Mouse (Mus musculus) CH12.LX (cell line): ENCODE data around the gene Mon1a. TPM values are rescaled to one million over a fixed set of nuclear protein-coding genes. Genes with fewer than 3 reads are reported as not detected.
A peak's percentile ranks its signal among the peaks of the same experiment; 100 is the strongest.

Experiments used
- DNase-seq: peaks from one replicate; pipeline ENCODE4 v3.0.0-alpha.2; 2013; ENCODE audit errors: extremely low read depth
- H3K27ac ChIP-seq: 2 replicates; pipeline ENCODE4 v1.5.1; 2012; ENCODE audit warnings: low read depth, mild to moderate bottlenecking, control low read depth, moderate library complexity; ENCODE audit not compliant: insufficient read depth
- H3K27me3 ChIP-seq: replicated peaks from 2 replicates; pipeline ENCODE3; 2012; ENCODE audit warnings: inconsistent platforms
- H3K36me3 ChIP-seq, 2 experiments: replicated peaks in 1 of 2; 2 replicates each; pipeline versions ENCODE3 to v1.6.1; 2012; ENCODE audit warnings: inconsistent platforms in 1 of 2, low read length in 1 of 2, mild to moderate bottlenecking in 1 of 2, mixed read lengths in 1 of 2, moderate library complexity in 1 of 2; ENCODE audit not compliant: control insufficient read depth in 1 of 2, insufficient read depth in 1 of 2
- H3K4me1 ChIP-seq, 2 experiments: 2 replicates each; pipeline ENCODE4 v1.6.1; 2012; ENCODE audit warnings: inconsistent platforms in 1 of 2, moderate library complexity in 1 of 2; ENCODE audit not compliant: insufficient read depth in 2 of 2, control insufficient read depth in 1 of 2
- H3K4me2 ChIP-seq: 2 replicates; pipeline ENCODE4 v1.6.1; 2012; ENCODE audit warnings: low read depth, mild to moderate bottlenecking, control low read depth; ENCODE audit not compliant: poor library complexity, insufficient read depth, severe bottlenecking
- H3K4me3 ChIP-seq, 3 experiments: fragments of 150-350 bp in 1 of 3; sonication (generic) in 1 of 3; replicated peaks in 1 of 3; 2 replicates each; pipeline versions ENCODE3 to v1.5.1; 2011 to 2012; ENCODE audit warnings: low read depth in 2 of 3, low read length in 2 of 3, mild to moderate bottlenecking in 2 of 3, moderate library complexity in 2 of 3, control low read depth in 1 of 3, improper control_type of control experiment in 1 of 3, inconsistent platforms in 1 of 3, mixed read lengths in 1 of 3; ENCODE audit not compliant: poor library complexity in 1 of 3
- H3K79me2 ChIP-seq: replicated peaks from 2 replicates; pipeline ENCODE4 v1.6.1; 2012; ENCODE audit warnings: mild to moderate bottlenecking, moderate library complexity; ENCODE audit not compliant: control insufficient read depth, poor library complexity, insufficient read depth, severe bottlenecking; ENCODE audit errors: extremely low read depth
- H3K9ac ChIP-seq: 2 replicates; pipeline ENCODE4 v1.6.1; 2012; ENCODE audit warnings: low read depth, mild to moderate bottlenecking, control low read depth, moderate library complexity; ENCODE audit not compliant: insufficient read depth
- H3K9me3 ChIP-seq: replicated peaks from 2 replicates; pipeline ENCODE3; 2012; ENCODE audit warnings: low read length, inconsistent platforms, mixed read lengths
- BHLHE40 ChIP-seq: IDR thresholded peaks from 2 replicates; pipeline ENCODE4 v1.6.1; 2011; ENCODE audit warnings: mild to moderate bottlenecking, low read depth, low read length, improper control_type of control experiment
- CHD1 ChIP-seq: IDR thresholded peaks from 2 replicates; pipeline ENCODE4 v1.6.1; 2012; ENCODE audit warnings: low read depth, low read length, improper control_type of control experiment, inconsistent platforms
- CTCF ChIP-seq, 2 experiments: IDR thresholded peaks in 1 of 2; conservative IDR thresholded peaks in 1 of 2; 2 replicates each; pipeline ENCODE4 v1.5.1; 2011 to 2012; ENCODE audit warnings: low read depth in 2 of 2, low read length in 2 of 2, improper control_type of control experiment in 1 of 2, inconsistent platforms in 1 of 2, mild to moderate bottlenecking in 1 of 2, moderate library complexity in 1 of 2
- ELF1 ChIP-seq: IDR thresholded peaks from 2 replicates; pipeline ENCODE4 v1.6.1; 2014; ENCODE audit warnings: low read depth, mild to moderate bottlenecking, inconsistent platforms, low read length, improper control_type of control experiment
- GABPA ChIP-seq: IDR thresholded peaks from 2 replicates; pipeline ENCODE4 v1.6.1; 2012; ENCODE audit warnings: low read depth, low read length, improper control_type of control experiment, inconsistent platforms; ENCODE audit not compliant: insufficient replicate concordance
- HCFC1 ChIP-seq: IDR thresholded peaks from 2 replicates; pipeline ENCODE4 v1.6.1; 2012; ENCODE audit warnings: low read depth, mild to moderate bottlenecking, inconsistent platforms, low read length, improper control_type of control experiment
- JUN ChIP-seq: IDR thresholded peaks from 2 replicates; pipeline ENCODE4 v1.6.1; 2011; ENCODE audit warnings: low read depth, mild to moderate bottlenecking, low read length, improper control_type of control experiment, moderate library complexity; ENCODE audit not compliant: insufficient read depth
- KAT2A ChIP-seq: IDR thresholded peaks from 2 replicates; pipeline ENCODE4 v1.6.1; 2012; ENCODE audit warnings: low read length, improper control_type of control experiment, inconsistent platforms; ENCODE audit not compliant: insufficient replicate concordance
- MAX ChIP-seq: IDR thresholded peaks from 2 replicates; pipeline ENCODE4 v1.6.1; 2011; ENCODE audit warnings: low read length, improper control_type of control experiment
- MAZ ChIP-seq: IDR thresholded peaks from 2 replicates; pipeline ENCODE4 v1.6.1; 2012; ENCODE audit warnings: low read depth, mild to moderate bottlenecking, inconsistent platforms, low read length, improper control_type of control experiment, moderate library complexity
- MYC ChIP-seq: IDR thresholded peaks from 2 replicates; pipeline ENCODE4 v1.6.1; 2011; ENCODE audit warnings: low read depth, mild to moderate bottlenecking, improper control_type of control experiment, low read length
- NELFE ChIP-seq: IDR thresholded peaks from 2 replicates; pipeline ENCODE4 v1.6.1; 2011; ENCODE audit warnings: low read depth, low read length, improper control_type of control experiment
- POLR2A ChIP-seq: IDR thresholded peaks from 2 replicates; pipeline ENCODE4 v1.6.1; 2011; ENCODE audit warnings: low read depth, mild to moderate bottlenecking, improper control_type of control experiment, low read length
- RAD21 ChIP-seq: IDR thresholded peaks from 2 replicates; pipeline ENCODE4 v1.6.1; 2011; ENCODE audit warnings: low read depth, mild to moderate bottlenecking, low read length, improper control_type of control experiment, moderate library complexity
- RCOR1 ChIP-seq: conservative IDR thresholded peaks from 2 replicates; pipeline ENCODE4 v1.6.1; 2012; ENCODE audit warnings: low read depth, mild to moderate bottlenecking, inconsistent platforms, low read length, improper control_type of control experiment
- SMC3 ChIP-seq: IDR thresholded peaks from 2 replicates; pipeline ENCODE4 v1.6.1; 2011; ENCODE audit warnings: low read depth, low read length, improper control_type of control experiment
- TBP ChIP-seq: conservative IDR thresholded peaks from 2 replicates; pipeline ENCODE4 v1.6.1; 2011; ENCODE audit warnings: low read depth, low read length, improper control_type of control experiment
- TCF12 ChIP-seq: IDR thresholded peaks from 2 replicates; pipeline ENCODE4 v1.6.1; 2014; ENCODE audit warnings: low read depth, mild to moderate bottlenecking, inconsistent platforms, low read length, improper control_type of control experiment
- ZKSCAN1 ChIP-seq: IDR thresholded peaks from 2 replicates; pipeline ENCODE4 v1.6.1; 2012; ENCODE audit warnings: low read depth, inconsistent platforms, low read length, improper control_type of control experiment, borderline replicate concordance
- ZNF384 ChIP-seq: IDR thresholded peaks from 2 replicates; pipeline ENCODE4 v1.6.1; 2012; ENCODE audit warnings: low read depth, low read length, improper control_type of control experiment, inconsistent platforms
- dilution Hi-C: fragments of 300-500 bp; cut with MboI; formaldehyde crosslinking; loops from 2 replicates; pipeline ENCODE4 v1.14.3; 2020; ENCODE audit warnings: low sequenced_read_pairs; ENCODE audit not compliant: extremely low pct_unique_long_range_greater_than_20kb, extremely low pct_ligation_motif_present
- in situ Hi-C: fragments of 300-500 bp; cut with MboI; formaldehyde crosslinking; loops from 3 replicates; pipeline ENCODE4 v1.14.3; 2019; ENCODE audit warnings: low sequenced_read_pairs, low pct_ligation_motif_present, low pct_unique_long_range_greater_than_20kb, mixed read lengths
- polyA plus RNA-seq: library from polyadenylated mRNA; unstranded; fragments of >175 nt; gene quantifications from 2 replicates; pipeline ENCODE4 v1.2.1, GENCODE M21; 2012; ENCODE audit warnings: low read depth; ENCODE audit not compliant: insufficient read length
- total RNA-seq, 2 experiments: library from RNA; depleted of rRNA; stranded (reverse); fragments of 300-350 nt in 1 of 2; fragments of >200 nt in 1 of 2; gene quantifications; 2 replicates each; pipeline ENCODE4 v1.2.3; 2012 to 2014

Gene Mon1a
- total and polyA plus RNA-seq, 3 experiments: 13.6 to 19.5 (median 15.3) TPM

GRCm38 (mm10) chr9:107918884-107919283, 30.9 kb downstream of the Mon1a start:
- in situ Hi-C loops (no loop called here), dilution Hi-C loops (no loop called here)
- H3K27ac ChIP-seq: no peak overlapping the region
- H3K4me1 ChIP-seq: peaks cover 5 to 10% of the 10 kb centered on the region in 2 experiments
- no peak for TF ChIP-seq NELFE
- TF ChIP-seq KAT2A: no peak
- TF ChIP-seq POLR2A: no peak
- H3K9ac ChIP-seq: no peak overlapping the region
- H3K4me2 ChIP-seq: no peak overlapping the region
- no peak overlapping the region for H3K4me3 ChIP-seq
- H3K27me3 ChIP-seq: peaks cover 76% of the 10 kb centered on the region
- no peaks in the 10 kb centered on the region for H3K36me3 ChIP-seq
- no peaks in the 10 kb centered on the region for H3K9me3 ChIP-seq
- H3K79me2 ChIP-seq: no peaks in the 10 kb centered on the region
- DNase-seq: no peak

GRCm38 (mm10) chr9:107919441-107919840, 31.5 kb downstream of the Mon1a start:
- dilution Hi-C loops: no loop called here
- peaks cover 76% of the 10 kb centered on the region for H3K27me3 ChIP-seq

DNA sequence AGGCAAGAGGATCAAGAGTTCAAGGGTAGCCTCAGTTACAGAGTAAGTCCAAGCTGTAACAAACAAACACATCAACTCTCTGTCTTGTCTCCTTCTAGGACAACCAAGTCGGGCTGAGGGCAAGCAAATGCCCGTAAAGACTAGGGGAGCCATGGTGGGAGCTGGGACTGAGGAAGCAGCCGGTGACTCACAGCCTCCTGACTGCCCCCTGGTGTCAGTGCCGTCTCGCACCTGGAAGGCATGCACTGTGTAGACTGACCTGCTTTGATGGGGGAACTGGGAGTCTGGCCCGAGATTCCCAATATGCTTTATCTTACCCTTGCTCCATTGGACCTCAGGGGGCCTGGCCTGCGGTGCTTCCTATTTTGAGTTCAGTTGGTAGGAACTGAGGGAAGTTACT, 35.1 kb downstream of the Mon1a start:
- TF ChIP-seq TBP (no peak), RAD21 (peak; percentile 41), CTCF (conservative IDR thresholded peaks at IDR 0.05 in 1 of 2, IDR thresholded peaks at IDR 0.05 in 1 of 2; ENCODE audit: low read depth in 2 of 2, low read length in 2 of 2) (peak in 1 of 2 experiments; percentile 76; a peak in 2 of 4 replicates), SMC3 (peak; percentile 80), CHD1 (no peak), ZNF384 (no peak), TCF12 (0 out of 2 replicates have a peak, but pooled peaks have one; percentile 25), ELF1 (0 out of 2 replicates have a peak, but pooled peaks have one; percentile 36)
- TF ChIP-seq, all 38 proteins: peak for 5
- Histone ChIP-seq H3K4me2 (no peak overlapping the region), H3K4me1 (peaks cover 6 to 12% of the 10 kb centered on the region in 2 experiments), H3K27ac (no peak overlapping the region), H3K79me2 (no peaks in the 10 kb centered on the region), H3K4me3 (no peak overlapping the region), H3K9ac (no peak overlapping the region), H3K36me3 (no peaks in the 10 kb centered on the region), H3K27me3 (peaks cover 71% of the 10 kb centered on the region), H3K9me3 (no peaks in the 10 kb centered on the region)
- in situ Hi-C loops (no loop called here), dilution Hi-C loops (no loop called here)
- DNase-seq: peak; percentile 42

More at GRCm38 (mm10) chr9:107919441-107919840, 31.5 kb downstream of the Mon1a start:
- no peak for TF ChIP-seq TCF12
- no peak for TF ChIP-seq MAZ
- no peak for TF ChIP-seq CHD1
- no peak for TF ChIP-seq RAD21
- no peak for TF ChIP-seq ZNF384
- TF ChIP-seq CTCF (conservative IDR thresholded peaks at IDR 0.05 in 1 of 2, IDR thresholded peaks at IDR 0.05 in 1 of 2; ENCODE audit: low read depth in 2 of 2, low read length in 2 of 2): no peak
- no peak for TF ChIP-seq MAX
- no peak for TF ChIP-seq BHLHE40
- no peak for TF ChIP-seq MYC
- TF ChIP-seq GABPA: no peak
- TF ChIP-seq RCOR1: no peak
- TF ChIP-seq HCFC1: no peak
- no peak for TF ChIP-seq JUN
- TF ChIP-seq POLR2A: no peak
- TF ChIP-seq ZKSCAN1: no peak
- TF ChIP-seq, all 38 proteins: peak for 0
- no peak for DNase-seq
- Histone ChIP-seq H3K79me2 (no peaks in the 10 kb centered on the region), H3K4me1 (peaks cover 11 to 12% of the 10 kb centered on the region in 2 experiments), H3K4me3 (no peak overlapping the region), H3K4me2 (no peak overlapping the region), H3K36me3 (no peaks in the 10 kb centered on the region), H3K9ac (no peak overlapping the region), H3K9me3 (no peaks in the 10 kb centered on the region), H3K27ac (no peak overlapping the region)
- in situ Hi-C loops: no loop called here
